Comparison of ENCODE assay signal across 8 mouse cellular contexts in the genomic region with DNA sequence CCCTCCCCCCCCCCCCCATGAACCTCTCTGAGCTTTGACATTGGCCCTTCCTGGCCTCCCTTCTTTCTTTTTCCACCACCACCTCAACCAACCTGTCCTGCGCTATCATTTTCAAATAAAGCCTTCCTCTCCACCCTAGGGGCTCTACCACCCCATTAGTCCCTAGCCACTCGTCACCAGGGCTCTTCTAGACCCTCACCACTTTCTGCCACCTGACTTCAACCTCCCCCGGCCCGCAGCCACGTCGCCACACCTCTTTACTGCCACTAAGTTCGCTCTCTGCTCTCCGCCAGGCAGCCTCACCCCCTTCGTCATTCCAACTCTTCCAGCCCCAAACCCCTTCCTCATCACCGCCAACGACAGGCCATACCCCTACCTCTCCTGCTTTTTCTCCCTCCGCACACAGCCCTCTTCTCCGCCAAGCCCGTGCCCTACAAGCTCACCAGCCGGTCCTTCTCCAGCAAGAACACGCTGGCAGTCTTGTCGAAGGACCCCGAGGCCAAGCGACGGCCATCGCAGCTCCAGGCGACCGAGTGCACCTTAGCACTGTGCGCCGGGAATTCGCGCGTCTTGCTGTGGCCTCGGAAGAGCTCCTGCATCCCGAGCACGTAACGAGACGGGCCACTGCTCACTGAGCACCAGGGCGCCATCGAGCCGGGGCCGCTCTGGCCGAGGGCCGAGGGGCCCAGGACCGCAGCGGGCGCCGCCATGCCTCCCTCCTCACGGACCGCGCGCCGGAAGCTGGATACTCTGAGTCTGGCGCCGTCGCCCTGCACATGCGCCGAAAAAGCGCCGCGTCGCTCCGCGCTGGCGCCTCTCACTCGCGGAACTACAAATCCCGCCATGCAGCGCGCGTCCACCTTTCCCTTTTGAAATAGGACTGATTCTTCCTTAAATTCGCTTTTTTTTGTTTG. TPM values are rescaled to one million over a fixed set of nuclear protein-coding genes. Genes with fewer than 3 reads are reported as not detected.
DNase-seq lines count a peak whose midpoint lies in the region; ATAC-seq lines count a peak whose summit lies in the region.

A gene (minus strand): TSS at position 752 of the 914 bp plus-strand sequence.

- peak within 1 kb of the TSS; percentile 88 for H3K4me2 ChIP-seq in heart, embryonic 14.5 days (ENCODE audit: low read length)
- H3K4me2 ChIP-seq in liver, embryonic 13.5 days = peak within 1 kb of the TSS; percentile 95
- H3K4me2 ChIP-seq in stomach, embryonic 16.5 days (ENCODE audit: low read depth, low read length) = peak within 1 kb of the TSS; percentile 87

- H3K9me3 ChIP-seq in heart, embryonic 14.5 days (ENCODE audit: control insufficient read depth, low read length) = peaks cover 12% of the 10 kb centered on the region; the same call in 1 of the 2 replicates
- 0 out of 2 replicates have a peak, but pooled peaks cover 4% of the 10 kb centered on the region for H3K9me3 ChIP-seq in liver, embryonic 13.5 days (replicated peaks)
- H3K9me3 ChIP-seq in stomach, embryonic 16.5 days (replicated peaks; ENCODE audit: control insufficient read depth, low read length) = peaks cover 7% of the 10 kb centered on the region; the same call in 1 of the 2 replicates

- H3K27me3 ChIP-seq in heart, embryonic 14.5 days (ENCODE audit: control insufficient read depth, insufficient read depth, low read length) = no peaks in the 10 kb centered on the region
- no peaks in the 10 kb centered on the region for H3K27me3 ChIP-seq in liver, embryonic 13.5 days
- no peaks in the 10 kb centered on the region for H3K27me3 ChIP-seq in stomach, embryonic 16.5 days (ENCODE audit: control insufficient read depth, insufficient read depth, low read length)

- H3K4me3 ChIP-seq in brown adipose tissue, adult 24 weeks (ENCODE audit: insufficient read depth, low read depth, low read length) = peak within 1 kb of the TSS; percentile 88
- peak within 1 kb of the TSS; percentile 59 to 99 for H3K4me3 ChIP-seq in heart, embryonic 14.5 days (ENCODE audit: control insufficient read depth in 1 of 2, insufficient read depth in 1 of 2, low read depth in 1 of 2, low read length in 2 of 2)
- H3K4me3 ChIP-seq in liver, embryonic 13.5 days (replicated peaks) = peak within 1 kb of the TSS; percentile 95
- peak within 1 kb of the TSS; percentile 98 for H3K4me3 ChIP-seq in stomach, embryonic 16.5 days (replicated peaks; ENCODE audit: low read length)

- WGBS in heart, embryonic 14.5 days = under 1% methylated on average over 61 of the region's 67 CpGs
- WGBS in liver, embryonic 13.5 days (ENCODE audit: insufficient replicate concordance) = 0% methylated on average over 67 of the region's 67 CpGs
- WGBS in stomach, embryonic 16.5 days = under 1% methylated on average over 67 of the region's 67 CpGs

- ATAC-seq in heart, embryonic 14.5 days (ENCODE audit: insufficient number of reproducible peaks, insufficient read depth, low FRiP score, low read depth) = peak; percentile 90
- ATAC-seq in liver, embryonic 13.5 days (ENCODE audit: low read depth) = peak; percentile 96
- ATAC-seq in stomach, embryonic 16.5 days (ENCODE audit: insufficient read depth, low FRiP score) = peak; percentile 95

- H3K36me3 ChIP-seq in heart, embryonic 14.5 days (ENCODE audit: control insufficient read depth, insufficient read depth, low read length) = peaks cover 43% of the 10 kb centered on the region
- peaks cover 43% of the 10 kb centered on the region for H3K36me3 ChIP-seq in liver, embryonic 13.5 days
- H3K36me3 ChIP-seq in stomach, embryonic 16.5 days (ENCODE audit: control insufficient read depth, insufficient read depth, low read length) = peaks cover 34% of the 10 kb centered on the region

- H3K27ac ChIP-seq in brown adipose tissue, adult 24 weeks (replicated peaks; ENCODE audit: low read depth, low read length) = 0 out of 2 replicates have a peak within 1 kb of the TSS, but pooled peaks have one; percentile 13
- H3K27ac ChIP-seq in heart, embryonic 14.5 days (replicated peaks in 1 of 2; ENCODE audit: control insufficient read depth in 1 of 2, insufficient read depth in 1 of 2, low read depth in 2 of 2, low read length in 2 of 2) = peak within 1 kb of the TSS; percentile 2 to 44; a peak in 3 of 4 replicates
- peak within 1 kb of the TSS; percentile 48 for H3K27ac ChIP-seq in liver, embryonic 13.5 days
- H3K27ac ChIP-seq in stomach, embryonic 16.5 days (ENCODE audit: low read length) = peak within 1 kb of the TSS; percentile 49

- peaks cover 7% of the 10 kb centered on the region for H3K4me1 ChIP-seq in brown adipose tissue, adult 24 weeks (ENCODE audit: control insufficient read depth, insufficient read depth, insufficient read length, low read length)
- peaks cover 2 to 9% of the 10 kb centered on the region in 2 experiments for H3K4me1 ChIP-seq in heart, embryonic 14.5 days (ENCODE audit: control insufficient read depth in 2 of 2, insufficient read depth in 2 of 2, low read length in 2 of 2)
- H3K4me1 ChIP-seq in liver, embryonic 13.5 days (replicated peaks) = peaks cover 18% of the 10 kb centered on the region
- peaks cover 7% of the 10 kb centered on the region for H3K4me1 ChIP-seq in stomach, embryonic 16.5 days (ENCODE audit: control insufficient read depth, insufficient read depth, low read length)

- peak within 1 kb of the TSS; percentile 92 for H3K9ac ChIP-seq in heart, embryonic 14.5 days (ENCODE audit: low read length)
- H3K9ac ChIP-seq in liver, embryonic 13.5 days = peak within 1 kb of the TSS; percentile 94
- peak within 1 kb of the TSS; percentile 97 for H3K9ac ChIP-seq in stomach, embryonic 16.5 days (ENCODE audit: low read length)

- peak; percentile 94 for DNase-seq in CD4-positive, CD25-positive, alpha-beta regulatory T cell, adult 2 months (ENCODE audit: low read depth, low spot score)
- peak; percentile 65 for DNase-seq in fibroblast of lung, adult 2 months (ENCODE audit: low read depth)
- DNase-seq in kidney, postnatal 14 days = peak; percentile 93
- peak; percentile 84 for DNase-seq in liver, embryonic 13.5 days
- DNase-seq in neural tube, embryonic 10.5 days (ENCODE audit: extremely low spot score, low spot score) = peak; percentile 87

RNA-seq across cellular contexts. Expression of the gene that starts here (rescaled TPM):
- 18.7 and 22.4 TPM in 2 replicates for polyA plus RNA-seq in brown adipose tissue, adult 24 weeks (2012; ENCODE audit: insufficient read depth, insufficient read length, missing spikeins)
- polyA plus RNA-seq in heart, embryonic 14.5 days (2014; fragmentation: Nextera tagmentation; extraction: Ambion mirVana) = 88.2 and 92.7 TPM in 2 replicates
- 67.5 and 69.2 TPM in 2 replicates for polyA plus RNA-seq in liver, embryonic 13.5 days (2015; fragmentation: Nextera tagmentation; extraction: Ambion mirVana)
- 96.5 and 99.5 TPM in 2 replicates for polyA plus RNA-seq in stomach, embryonic 16.5 days (2015; fragmentation: Nextera tagmentation; extraction: Ambion mirVana)

Comparison
In these comparisons a context has a peak if more than half of its experiments do, and no peak if none do; other contexts are left out.
1. Peak in every context shown above with its lines: DNase-seq, ATAC-seq, H3K4me3 ChIP-seq and H3K27ac ChIP-seq.